Mouse (Mus musculus) adrenal gland, postnatal 14 days (tissue): ENCODE results near the gene Nemp1. TPM values are rescaled to one million over a fixed set of nuclear protein-coding genes. Genes with fewer than 3 reads are reported as not detected.

ENCODE experiments used
- total RNA-seq: library from RNA; stranded (reverse); gene quantifications from 2 replicates; pipeline ENCODE4 v1.2.3, GENCODE M21; 2021

Gene Nemp1
- total RNA-seq, 1 experiment from 2014 or later, result 9.4 TPM

Other genes starting within 250 kb of the Nemp1 start
- 1.7 and 2.7 TPM in 2 replicates for gene Stac3, start 165.2 kb upstream of the Nemp1 start, total RNA-seq
- gene Ndufa4l2, start 151.9 kb upstream of the Nemp1 start, total RNA-seq, result 53.5 and 55.7 TPM in 2 replicates
- gene Shmt2, start 144.5 kb upstream of the Nemp1 start, total RNA-seq, result 50.9 and 57.3 TPM in 2 replicates
- 7.4 and 8.0 TPM in 2 replicates for gene Nxph4, start 132.3 kb upstream of the Nemp1 start, total RNA-seq
- 138 and 201 TPM in 2 replicates for gene Lrp1, start 45.8 kb upstream of the Nemp1 start, total RNA-seq
- 75.0 and 89.4 TPM in 2 replicates for gene Stat6, start 23.9 kb upstream of the Nemp1 start, total RNA-seq
- 23.7 and 24.6 TPM in 2 replicates for gene Nab2, start 1.7 kb downstream of the Nemp1 start, total RNA-seq
- 1.5 and 1.9 TPM in 2 replicates for gene Myo1a, start 38.3 kb downstream of the Nemp1 start, total RNA-seq
- not detected in 2 replicates for gene Tac2, start 57.6 kb downstream of the Nemp1 start, total RNA-seq
- 11.6 and 12.2 TPM in 2 replicates for gene Zbtb39, start 72.6 kb downstream of the Nemp1 start, total RNA-seq
- 12.0 and 14.2 TPM in 2 replicates for gene Gpr182, start 84.8 kb downstream of the Nemp1 start, total RNA-seq
- gene Rdh1, start 92.8 kb downstream of the Nemp1 start, total RNA-seq, result 0.94 and 1.9 TPM in 2 replicates
- 1.4 and 2.6 TPM in 2 replicates for gene Rdh16f1, start 92.9 kb downstream of the Nemp1 start, total RNA-seq
- gene Rdh9, start 109.5 kb downstream of the Nemp1 start, total RNA-seq, result 1.5 and 21.4 TPM in 2 replicates
- 0.64 and 1.7 TPM in 2 replicates for gene Rdh16, start 134.3 kb downstream of the Nemp1 start, total RNA-seq
- gene Rdh19, start 183.0 kb downstream of the Nemp1 start, total RNA-seq, result not detected in 2 replicates
- 1.4 TPM in 1 of 2 replicates, not detected in the other for gene Rdh16f2, start 199.6 kb downstream of the Nemp1 start, total RNA-seq
- gene Rdh7, start 221.9 kb downstream of the Nemp1 start, total RNA-seq, result 3.9 and 81.0 TPM in 2 replicates
- gene Sdr9c7, start 231.6 kb downstream of the Nemp1 start, total RNA-seq, result 0.56 and 1.7 TPM in 2 replicates